Mouse (Mus musculus) heart, adult 8-10 months (tissue): ENCODE data around the gene Rnf145. TPM values are rescaled to one million over a fixed set of nuclear protein-coding genes. Genes with fewer than 3 reads are reported as not detected.

Experiments
- microRNA-seq: library from miRNA; unstranded; fragments of <30 nt; microRNA quantifications from one replicate; pipeline ENCODE4 v1.2.0, GENCODE M21; 2022
- total RNA-seq, 4 experiments: library from RNA; stranded (reverse); gene quantifications; 2 replicates each; pipeline ENCODE4 v1.2.4; 2022

Rnf145 gene
- total RNA-seq, 4 experiments from 2014 or later: 11.0 to 21.4 (median 13.7) TPM

Small RNA genes within 50 kb of the gene (microRNA-seq; reads per million reads assigned to microRNA genes)
- gene Gm22121: not detected

Other genes starting within 250 kb of the Rnf145 start
- gene Il12b, start 118.9 kb upstream of the Rnf145 start, total RNA-seq: not detected
- gene Ublcp1, start 48.5 kb upstream of the Rnf145 start, total RNA-seq: 10 to 100 TPM; 33.2 to 40.9 (median 39.4) TPM
- gene Ebf1, start 98.4 kb downstream of the Rnf145 start, total RNA-seq: 10 to 100 TPM; 10.5 to 15.1 (median 11.7) TPM